Mouse (Mus musculus) limb, embryonic 14.5 days (tissue): ENCODE data around the gene Slc35e3. TPM values are rescaled to one million over a fixed set of nuclear protein-coding genes. Genes with fewer than 3 reads are reported as not detected.

ENCODE experiments used
- ATAC-seq: fragments of 200-750 bp; cut with Nextera tagmentation; 2 replicates; pipeline ENCODE4 v1.8.0; 2017; ENCODE audit warnings: low read depth, moderate number of reproducible peaks, moderate TSS enrichment; ENCODE audit not compliant: low FRiP score
- DNase-seq: peaks from one replicate; pipeline ENCODE4 v3.0.0-alpha.2; 2015; ENCODE audit warnings: low spot score
- H3K27ac ChIP-seq: fragments of 300-500 bp; sonication (generic); replicated peaks from 2 replicates; pipeline ENCODE4 v1.5.1; 2014; ENCODE audit warnings: low read depth, mild to moderate bottlenecking, low read length, moderate library complexity, mixed read lengths
- H3K27me3 ChIP-seq: fragments of 300-500 bp; sonication (generic); 2 replicates; pipeline ENCODE4 v1.6.1; 2014; ENCODE audit warnings: low read length, mixed read lengths; ENCODE audit not compliant: control insufficient read depth, insufficient read depth
- H3K36me3 ChIP-seq: fragments of 300-500 bp; sonication (generic); 2 replicates; pipeline ENCODE4 v1.6.1; 2014; ENCODE audit warnings: mild to moderate bottlenecking, low read length, moderate library complexity, mixed read lengths; ENCODE audit not compliant: control insufficient read depth, insufficient read depth
- H3K4me1 ChIP-seq: fragments of 300-500 bp; sonication (generic); 2 replicates; pipeline ENCODE4 v1.6.1; 2014; ENCODE audit warnings: antibody characterized with exemption, low read length, mixed read lengths; ENCODE audit not compliant: control insufficient read depth, insufficient read depth
- H3K4me2 ChIP-seq: fragments of 300-500 bp; sonication (generic); replicated peaks from 2 replicates; pipeline ENCODE4 v1.6.1; 2014; ENCODE audit warnings: low read depth, mild to moderate bottlenecking, low read length, moderate library complexity; ENCODE audit not compliant: severe bottlenecking
- H3K4me3 ChIP-seq: fragments of 300-500 bp; sonication (generic); replicated peaks from 2 replicates; pipeline ENCODE4 v1.5.1; 2014; ENCODE audit warnings: low read length
- H3K9ac ChIP-seq: fragments of 300-500 bp; sonication (generic); 2 replicates; pipeline ENCODE4 v1.6.1; 2014; ENCODE audit warnings: mild to moderate bottlenecking, low read depth, low read length, moderate library complexity; ENCODE audit not compliant: severe bottlenecking
- H3K9me3 ChIP-seq: fragments of 300-500 bp; sonication (generic); 2 replicates; pipeline ENCODE4 v1.6.1; 2016; ENCODE audit warnings: low read length; ENCODE audit not compliant: control insufficient read depth
- POLR2A ChIP-seq: fragments of 200-500 bp; IDR thresholded peaks from 2 replicates; pipeline ENCODE4 v1.8.0; 2012; ENCODE audit warnings: inconsistent platforms, mild to moderate bottlenecking, moderate library complexity, borderline replicate concordance; ENCODE audit not compliant: insufficient read depth, insufficient read length; ENCODE audit errors: extremely low read depth
- WGBS: fragments of 180-500 bp; shearing (Covaris S2); extraction: QIAGEN DNeasy Blood & Tissue Kit; methylation state at CpG from one replicate; pipeline ENCODE4 v1.1.7; 2014; 5-methylcytosine and 5-hydroxymethylcytosine counted together
- polyA plus RNA-seq, 2 experiments: library from polyadenylated mRNA; depleted of rRNA in 1 of 2; stranded (reverse) in 1 of 2; unstranded in 1 of 2; fragments of >200 nt; fragmentation: Nextera tagmentation in 1 of 2; extraction: Ambion mirVana in 1 of 2; gene quantifications; 2 replicates each; pipeline versions ENCODE4 v1.2.1 to v1.2.3; 2012 to 2014

Slc35e3 gene
- polyA plus RNA-seq, 2 experiments, result 21.7 to 36.2 TPM

DNA sequence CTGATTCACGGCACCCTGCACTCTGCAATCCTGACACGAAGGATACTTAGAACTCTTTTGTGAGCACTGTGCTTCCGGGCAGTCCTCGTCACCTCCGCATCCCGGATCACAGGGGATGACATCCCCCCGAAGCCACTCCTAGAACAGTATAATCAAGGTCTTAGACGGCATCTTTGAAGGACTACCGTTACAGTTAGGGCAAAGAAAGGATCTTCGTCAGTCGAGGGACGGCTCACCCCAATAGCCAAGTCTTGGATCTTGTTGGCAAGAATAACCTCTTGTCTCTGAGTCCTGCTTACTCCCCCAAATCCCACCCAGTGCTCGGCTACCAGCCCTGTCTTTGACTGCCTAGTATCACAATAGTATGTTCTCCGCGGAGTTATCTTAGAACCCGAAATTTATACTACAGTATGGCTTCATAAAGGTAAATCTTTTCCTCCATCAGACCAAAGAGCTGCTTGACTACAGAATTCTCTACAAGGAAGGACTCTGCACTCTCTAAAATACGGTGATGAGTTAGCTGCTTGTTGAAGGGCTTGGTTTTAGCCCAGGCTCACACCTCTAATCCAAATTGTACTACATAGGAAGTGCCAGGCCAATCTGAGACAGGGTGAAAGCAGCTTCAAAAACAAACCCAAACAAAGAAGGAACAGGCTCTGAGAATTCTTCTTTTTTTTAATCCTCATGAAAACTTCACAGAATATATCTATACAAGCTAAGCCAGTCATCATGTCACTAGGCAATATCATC lies 44.4 kb upstream of the Slc35e3 start:
- no peaks in the 10 kb centered on the region for H3K27me3 ChIP-seq
- no peak overlapping the region for H3K4me2 ChIP-seq
- H3K9me3 ChIP-seq, result no peaks in the 10 kb centered on the region
- H3K4me3 ChIP-seq, result no peak overlapping the region
- no peak overlapping the region for H3K27ac ChIP-seq
- WGBS, result 94% methylated on average over 17 of the region's 17 CpGs
- H3K4me1 ChIP-seq, result peaks cover 8% of the 10 kb centered on the region; the same call in 1 of the 2 replicates
- peaks cover 23% of the 10 kb centered on the region for H3K36me3 ChIP-seq
- DNase-seq (no peak), ATAC-seq (no peak)
- no peak for TF ChIP-seq POLR2A
- H3K9ac ChIP-seq, result no peak overlapping the region

DNA sequence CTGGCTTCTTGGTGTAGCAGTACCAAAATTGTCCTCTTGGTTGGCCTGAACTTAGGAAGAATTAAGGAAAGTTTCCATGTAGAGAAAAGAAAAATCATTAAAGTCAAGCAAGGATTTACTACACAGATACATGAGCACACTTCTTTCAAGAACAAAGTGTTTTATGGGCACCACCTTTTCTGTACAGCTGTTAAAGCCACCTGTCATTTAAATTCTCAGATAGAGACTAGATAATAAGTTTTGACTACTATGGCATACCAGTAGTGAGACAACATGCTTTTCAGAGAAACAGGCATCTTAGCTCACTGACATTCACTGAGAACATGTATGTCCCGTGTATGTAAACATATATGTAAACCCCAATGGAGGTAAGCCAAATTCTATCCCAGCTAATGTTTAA lies 43.8 kb upstream of the Slc35e3 start:
- WGBS, result 100% methylated on average over 1 of the region's 1 CpGs
- no peak overlapping the region for H3K4me3 ChIP-seq
- no peaks in the 10 kb centered on the region for H3K27me3 ChIP-seq
- peaks cover 28% of the 10 kb centered on the region for H3K36me3 ChIP-seq
- peaks cover 8% of the 10 kb centered on the region; the same call in 1 of the 2 replicates for H3K4me1 ChIP-seq
- no peaks in the 10 kb centered on the region for H3K9me3 ChIP-seq
- H3K9ac ChIP-seq, result no peak overlapping the region
- ATAC-seq (no peak), DNase-seq (no peak)
- no peak overlapping the region for H3K4me2 ChIP-seq
- no peak for TF ChIP-seq POLR2A
- no peak overlapping the region for H3K27ac ChIP-seq

DNA sequence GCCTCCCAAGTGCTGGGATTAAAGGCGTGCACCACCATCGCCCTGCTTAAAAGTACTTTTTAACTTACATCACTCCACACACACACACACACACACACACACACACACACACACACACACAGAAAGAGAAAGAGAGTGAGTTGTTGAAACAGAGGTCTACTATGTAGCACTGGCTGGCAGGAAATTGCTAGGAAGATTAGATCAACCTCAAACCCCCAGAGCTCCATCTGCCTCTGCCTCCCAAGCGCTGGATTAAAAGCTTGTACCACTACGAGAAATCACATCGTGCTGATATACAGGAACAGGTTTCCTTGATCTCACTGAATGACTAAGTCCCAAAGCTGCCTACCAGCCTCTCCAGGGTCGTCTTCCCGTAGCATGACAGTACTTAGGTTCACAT lies 38.5 kb upstream of the Slc35e3 start:
- Histone ChIP-seq H3K4me2 (no peak overlapping the region), H3K36me3 (peaks cover 67% of the 10 kb centered on the region), H3K27ac (no peak overlapping the region), H3K4me1 (no peaks in the 10 kb centered on the region), H3K4me3 (no peak overlapping the region), H3K9ac (no peak overlapping the region), H3K27me3 (no peaks in the 10 kb centered on the region), H3K9me3 (no peaks in the 10 kb centered on the region)
- 91% methylated on average over 7 of the region's 7 CpGs for WGBS
- ATAC-seq (no peak), DNase-seq (no peak)
- TF ChIP-seq POLR2A, result no peak

DNA sequence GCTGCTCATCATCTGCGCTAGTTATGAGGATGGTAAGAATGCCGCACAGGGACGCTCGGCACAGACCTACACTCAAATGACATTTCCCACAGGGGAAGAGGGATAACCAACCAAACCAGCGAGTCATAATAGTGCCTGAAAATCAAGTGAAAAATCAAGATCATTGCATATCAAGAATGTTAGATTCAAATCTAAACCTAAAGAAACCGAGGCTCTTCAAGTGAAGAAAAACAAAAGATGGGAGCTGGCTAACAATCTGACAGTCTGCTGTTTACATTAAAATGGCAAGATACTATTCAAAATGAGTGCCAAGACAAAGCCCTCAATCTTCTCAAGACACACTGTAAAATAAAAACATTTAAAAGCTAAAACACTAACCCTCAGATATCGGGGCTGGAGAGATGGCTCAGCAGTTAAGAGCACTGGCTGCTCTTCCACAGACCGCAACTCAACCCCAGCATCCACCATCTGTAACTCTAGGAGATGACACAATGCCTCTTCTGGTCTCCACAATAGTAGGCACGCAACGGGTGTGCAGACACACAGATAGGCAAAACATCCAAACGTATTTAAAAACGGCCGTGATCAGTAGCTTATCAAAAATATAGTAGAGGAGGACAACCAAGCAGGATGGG lies 37.7 kb upstream of the Slc35e3 start:
- DNase-seq (no peak), ATAC-seq (no peak)
- H3K9ac ChIP-seq, result no peak overlapping the region

DNA sequence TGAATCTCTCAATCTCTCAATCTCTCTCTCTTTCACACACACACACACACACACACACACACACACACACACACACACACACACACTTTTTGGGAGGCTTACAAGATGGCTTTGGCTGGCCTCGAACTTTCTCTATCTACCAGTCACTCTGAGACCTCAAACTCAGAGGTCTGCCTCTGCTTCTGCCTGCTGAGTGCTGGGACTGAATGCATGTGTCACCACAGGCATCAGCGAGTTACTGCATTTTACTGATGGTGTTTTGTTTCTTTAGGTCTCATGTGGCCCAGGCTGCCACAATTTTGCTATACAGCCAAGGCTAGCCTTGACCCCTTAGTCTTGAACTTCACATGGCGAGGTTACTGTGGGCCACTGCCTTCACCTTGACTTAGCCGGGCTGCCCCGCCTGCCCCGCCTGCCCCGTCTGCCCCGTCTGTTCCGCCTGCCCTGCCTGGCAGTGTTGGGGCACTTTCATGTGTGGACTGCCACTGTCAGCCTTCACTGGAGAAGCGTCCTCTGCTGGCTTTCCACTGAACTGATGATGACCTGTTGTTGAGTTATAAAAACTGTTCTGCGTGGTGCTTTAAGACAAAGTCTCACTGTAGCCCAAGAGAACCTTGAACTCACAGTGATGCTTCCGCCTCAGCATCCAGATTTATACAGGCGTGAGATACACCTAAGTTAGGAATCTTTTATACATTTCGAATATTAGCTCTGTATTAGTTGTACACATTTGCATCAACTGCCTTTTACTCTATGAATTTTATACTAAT lies 36.5 kb upstream of the Slc35e3 start:
- Histone ChIP-seq H3K9me3 (no peaks in the 10 kb centered on the region), H3K27ac (no peak overlapping the region), H3K4me1 (no peaks in the 10 kb centered on the region), H3K4me2 (no peak overlapping the region), H3K36me3 (peaks cover 79% of the 10 kb centered on the region), H3K9ac (no peak overlapping the region), H3K27me3 (no peaks in the 10 kb centered on the region), H3K4me3 (no peak overlapping the region)
- no peak for TF ChIP-seq POLR2A
- ATAC-seq, result no peak
- WGBS, result 92% methylated on average over 14 of the region's 14 CpGs
- no peak for DNase-seq

More for the DNA sequence above, 37.7 kb upstream of the Slc35e3 start:
- WGBS, result 95% methylated on average over 13 of the region's 13 CpGs
- Histone ChIP-seq H3K4me2 (no peak overlapping the region), H3K4me1 (no peaks in the 10 kb centered on the region), H3K27ac (no peak overlapping the region), H3K36me3 (peaks cover 71% of the 10 kb centered on the region), H3K9me3 (no peaks in the 10 kb centered on the region), H3K4me3 (no peak overlapping the region), H3K27me3 (no peaks in the 10 kb centered on the region)
- no peak for TF ChIP-seq POLR2A
